Mouse (Mus musculus) lung, postnatal 36 days (tissue): Measurements from ENCODE around the gene Phka1.
"Not testable (repeated sequence)": the region's sequence is repeated elsewhere in the genome, so short reads cannot be mapped to it uniquely, and the experiment has no call there.

Experiments
- DNase-seq: peaks from one replicate; pipeline ENCODE4 v3.0.0; 2022; ENCODE audit warnings: mixed read lengths

Phka1 gene

GRCm38 (mm10) chrX:102643823-102644572 lies at the start of gene Phka1:
TSS of gene Phka1 (minus strand) at chrX:102644246.
- DNase-seq, result peak; percentile 88

GRCm38 (mm10) chrX:102689252-102689651 lies 45.2 kb upstream of the Phka1 start:
- peak; percentile 37 for DNase-seq

GRCm38 (mm10) chrX:102686872-102687271 lies 42.8 kb upstream of the Phka1 start, which contains the start of gene Gm3880:
TSS of gene Gm3880 (minus strand) at chrX:102686972.
- DNase-seq, result not testable (repeated sequence)

- not testable (repeated sequence) for DNase-seq
Observed at GRCm38 (mm10) chrX:102684706-102685105, 40.7 kb upstream of the Phka1 start.

GRCm38 (mm10) chrX:102666641-102667040 lies 22.6 kb upstream of the Phka1 start:
- no peak for DNase-seq

GRCm38 (mm10) chrX:102660712-102661111 lies 16.7 kb upstream of the Phka1 start:
- peak; percentile 54 for DNase-seq

- DNase-seq, result no peak
Observed at GRCm38 (mm10) chrX:102645691-102646090, 1.6 kb upstream of the Phka1 start.

GRCm38 (mm10) chrX:102645146-102645545 lies 1.1 kb upstream of the Phka1 start:
- DNase-seq, result peak; percentile 3

GRCm38 (mm10) chrX:102644573-102644951 lies 516 bp upstream of the Phka1 start:
- DNase-seq, result no peak

GRCm38 (mm10) chrX:102601269-102601668 lies 42.8 kb downstream of the Phka1 start:
- DNase-seq, result no peak

- no peak for DNase-seq
Observed at GRCm38 (mm10) chrX:102588560-102588959, 55.5 kb downstream of the Phka1 start.

GRCm38 (mm10) chrX:102571186-102571585 lies 72.9 kb downstream of the Phka1 start:
- peak; percentile 67 for DNase-seq

GRCm38 (mm10) chrX:102556906-102557305 lies 87.1 kb downstream of the Phka1 start:
- peak; percentile 11 for DNase-seq

GRCm38 (mm10) chrX:102509205-102509604 lies 134.8 kb downstream of the Phka1 start:
- DNase-seq, result peak; percentile 5

GRCm38 (mm10) chrX:102504644-102505481 lies 139.2 kb downstream of the Phka1 start, which contains the start of gene Hdac8:
TSS of gene Hdac8 (minus strand) at chrX:102505359.
- peak; percentile 69 for DNase-seq

GRCm38 (mm10) chrX:102504179-102504578 lies 139.9 kb downstream of the Phka1 start:
- DNase-seq, result no peak

GRCm38 (mm10) chrX:102493992-102494730 lies 149.9 kb downstream of the Phka1 start:
- peak; percentile 11 for DNase-seq

GRCm38 (mm10) chrX:102485575-102485974 lies 158.5 kb downstream of the Phka1 start:
- DNase-seq, result no peak

GRCm38 (mm10) chrX:102479665-102480064 lies 164.4 kb downstream of the Phka1 start:
- DNase-seq, result peak; percentile 3

GRCm38 (mm10) chrX:102478965-102479364 lies 165.1 kb downstream of the Phka1 start:
- DNase-seq, result peak; percentile 65

GRCm38 (mm10) chrX:102478481-102478880 lies 165.6 kb downstream of the Phka1 start:
- DNase-seq, result peak; percentile 10

GRCm38 (mm10) chrX:102476784-102477183 lies 167.3 kb downstream of the Phka1 start:
- DNase-seq, result peak; percentile 82

- no peak for DNase-seq
Observed at GRCm38 (mm10) chrX:102475555-102475954, 168.5 kb downstream of the Phka1 start.
